Mouse (Mus musculus): ENCODE data around the gene Pitpnc1.

DNA sequence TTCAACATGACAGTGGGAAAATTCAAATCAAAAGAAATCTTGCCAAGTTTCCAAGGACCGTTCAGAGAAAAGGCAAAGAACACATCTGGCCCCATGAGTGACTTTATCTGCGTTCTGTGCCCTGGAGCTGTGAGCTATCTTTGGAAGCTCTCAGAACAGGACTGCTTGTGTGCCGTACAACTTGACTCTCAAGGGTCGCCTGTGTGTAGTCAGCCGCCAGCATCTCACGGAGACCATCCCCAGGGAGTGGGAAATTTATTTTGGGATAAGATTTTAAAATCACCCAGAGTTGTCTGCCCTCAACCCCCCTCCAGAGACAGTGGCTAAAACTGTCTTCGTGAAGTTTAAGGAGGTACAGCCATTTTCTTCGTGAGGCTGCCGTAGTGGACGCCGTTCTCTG lies 268.7 kb downstream of the Pitpnc1 start:
- TF ChIP-seq CTCF (IDR thresholded peaks at IDR 0.05; ENCODE audit: low read depth) = no peak
- no peak for TF ChIP-seq EP300 (IDR thresholded peaks at IDR 0.05; ENCODE audit: low read depth)
